Mouse (Mus musculus): ENCODE measurements at regions not wholly inside any gene's neighbourhood (a gene's known extent, or its start where the extent isn't known, plus 50 kb on each side); places are given as distances from the start of the nearest gene placed in this dataset.

- no peak for DNase-seq (ENCODE audit: low spot score)
Measured at GRCm38 (mm10) chr2:106256012-106256411, 252.7 kb upstream of the Dnajc24 start.

DNA sequence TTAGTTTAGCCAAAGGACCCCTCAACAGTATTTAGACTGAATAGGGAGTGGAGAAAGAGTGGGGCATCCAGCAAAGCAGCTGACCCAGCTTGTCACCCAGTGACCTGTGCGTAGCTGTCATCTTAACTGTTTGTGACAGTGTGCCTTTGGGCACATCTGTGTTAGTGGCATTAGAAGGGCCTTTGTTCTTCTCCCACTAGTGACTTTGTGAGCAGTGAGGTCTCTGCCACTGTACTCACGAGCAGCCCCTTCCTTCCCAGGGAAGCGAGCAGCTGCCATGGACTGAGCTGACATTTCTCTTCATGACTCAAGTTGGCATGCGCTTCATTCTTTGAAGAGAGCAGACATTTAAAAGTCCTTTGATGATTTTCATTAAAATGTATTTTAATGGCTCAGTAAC lies 231.0 kb upstream of the Dnajc24 start:
- no peak for DNase-seq (ENCODE audit: low spot score)

DNA sequence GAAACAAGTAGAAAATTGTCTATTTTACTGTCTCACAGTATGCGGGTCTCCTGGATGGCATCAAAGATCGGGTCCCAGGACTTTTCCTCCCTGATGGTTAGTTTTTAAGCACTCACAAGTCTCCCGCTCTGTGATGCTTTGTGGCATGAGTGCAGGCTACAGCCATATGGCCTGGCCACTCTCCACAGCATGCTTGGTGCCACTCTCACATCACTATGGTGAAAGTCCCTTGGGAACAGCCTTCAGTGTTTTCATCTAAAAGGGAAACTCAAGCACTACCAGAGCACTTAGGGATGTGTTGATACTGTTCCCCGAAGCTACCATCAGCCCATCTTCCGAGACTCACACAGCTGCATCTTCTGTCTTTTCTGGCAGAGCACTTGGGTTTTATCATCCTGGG lies 227.8 kb upstream of the Dnajc24 start:
- DNase-seq (ENCODE audit: low spot score), result no peak

- DNase-seq (ENCODE audit: low spot score), result no peak
Measured at GRCm38 (mm10) chr2:106230021-106230420, 226.7 kb upstream of the Dnajc24 start.

DNA sequence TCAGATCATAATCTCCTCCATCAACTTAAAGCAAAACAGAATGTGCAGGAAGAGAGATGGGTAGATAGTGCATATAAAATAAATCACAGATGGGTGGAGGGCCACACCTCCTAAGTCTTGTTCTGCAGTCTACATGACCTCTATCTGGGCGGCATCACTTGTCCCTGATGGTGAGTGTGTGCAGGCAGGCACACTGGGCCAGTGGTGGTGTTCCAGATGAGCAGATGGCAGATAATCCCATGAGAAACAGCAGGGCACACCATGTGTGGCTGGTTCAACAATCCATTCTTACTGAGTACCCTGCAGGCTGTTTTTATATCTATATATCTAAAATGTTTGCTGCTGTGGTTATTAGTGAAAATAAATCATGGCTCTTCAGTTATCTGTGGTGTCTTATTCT lies 224.9 kb upstream of the Dnajc24 start:
- DNase-seq (ENCODE audit: low spot score), result no peak

DNA sequence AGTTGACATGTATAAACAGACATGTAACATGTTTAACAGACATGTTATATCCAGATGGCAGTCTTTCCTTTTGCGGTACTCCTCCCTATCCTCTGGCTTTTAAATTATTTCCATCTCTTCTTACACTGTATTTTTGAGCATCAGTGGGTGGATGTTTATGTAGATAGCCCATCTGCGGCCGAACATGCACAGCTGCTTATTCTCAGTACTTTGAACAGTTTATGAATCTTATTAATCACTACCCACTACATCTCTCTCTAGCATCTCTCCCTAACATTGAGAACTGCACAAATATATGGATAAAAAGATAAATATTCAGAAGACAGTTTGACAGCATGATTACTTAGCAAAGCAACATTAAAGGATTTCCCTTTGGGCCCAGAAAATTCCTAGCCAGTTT lies 212.8 kb upstream of the Dnajc24 start:
- no peak for DNase-seq (ENCODE audit: low spot score)

- no peak for DNase-seq (ENCODE audit: low spot score)
Measured at GRCm38 (mm10) chr2:106213740-106214139, 210.4 kb upstream of the Dnajc24 start.

DNA sequence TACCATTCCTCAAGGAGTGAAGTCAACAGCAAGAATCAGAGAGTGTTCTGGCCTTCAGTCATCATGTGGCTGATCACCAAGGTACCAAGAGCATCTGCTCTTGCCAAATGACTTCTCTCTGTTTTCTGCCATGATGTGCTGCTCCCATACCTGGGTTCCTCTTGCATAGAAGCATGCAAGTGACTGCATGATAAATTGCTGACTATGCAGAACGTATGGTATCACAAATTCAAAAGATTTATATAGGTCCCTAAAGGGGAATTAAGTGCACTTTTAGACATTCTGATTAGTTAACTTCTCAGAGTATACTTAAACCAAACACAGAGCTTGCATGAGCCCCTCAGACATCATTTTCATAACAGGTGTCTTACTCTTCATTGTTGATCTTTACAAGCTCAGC lies 207.4 kb upstream of the Dnajc24 start:
- no peak for DNase-seq (ENCODE audit: low spot score)

DNA sequence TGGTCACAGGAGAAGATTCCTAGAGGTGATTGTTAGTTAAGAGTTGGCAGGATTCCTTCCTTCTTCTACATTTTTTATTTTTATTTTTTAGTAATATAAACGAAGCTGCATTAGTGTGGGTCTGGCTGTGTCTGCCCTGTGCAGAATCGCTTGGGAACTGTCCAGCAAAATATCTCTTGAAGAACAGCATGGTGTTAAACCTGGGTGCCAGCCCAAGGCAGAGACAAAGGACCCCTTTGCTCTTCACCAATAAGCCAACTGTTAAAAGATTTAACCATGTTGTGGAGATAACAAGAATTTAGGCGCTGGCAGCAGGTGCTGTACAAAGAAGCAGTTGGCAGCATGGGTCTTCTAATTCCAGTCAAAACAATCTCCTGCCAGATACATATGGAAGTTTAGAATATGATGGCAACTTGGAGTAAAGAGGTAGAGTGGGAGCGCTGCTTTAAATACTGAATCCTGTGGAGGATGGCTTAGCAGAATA lies 205.5 kb upstream of the Dnajc24 start:
- DNase-seq (ENCODE audit: low spot score), result no peak

DNA sequence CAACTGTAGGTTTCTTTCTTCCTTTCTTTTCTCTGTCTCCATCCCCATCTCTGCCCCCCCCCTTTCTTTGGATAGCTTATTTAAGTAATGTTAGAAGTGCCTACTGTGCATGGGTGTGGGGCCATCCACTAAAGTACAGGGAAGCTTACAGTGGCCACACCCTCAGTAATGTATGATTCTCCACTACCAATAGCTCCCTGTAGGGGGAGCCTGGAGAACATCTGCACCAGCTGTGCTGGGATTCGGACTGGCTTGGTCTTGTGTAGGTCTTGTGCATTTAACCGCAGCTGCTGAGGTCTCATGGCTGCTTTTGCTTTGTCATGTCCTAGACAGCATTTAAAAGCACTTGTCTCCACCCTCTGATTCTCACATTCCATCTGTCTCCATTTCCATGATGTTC lies 196.8 kb upstream of the Dnajc24 start:
- DNase-seq (ENCODE audit: low spot score), result no peak

DNA sequence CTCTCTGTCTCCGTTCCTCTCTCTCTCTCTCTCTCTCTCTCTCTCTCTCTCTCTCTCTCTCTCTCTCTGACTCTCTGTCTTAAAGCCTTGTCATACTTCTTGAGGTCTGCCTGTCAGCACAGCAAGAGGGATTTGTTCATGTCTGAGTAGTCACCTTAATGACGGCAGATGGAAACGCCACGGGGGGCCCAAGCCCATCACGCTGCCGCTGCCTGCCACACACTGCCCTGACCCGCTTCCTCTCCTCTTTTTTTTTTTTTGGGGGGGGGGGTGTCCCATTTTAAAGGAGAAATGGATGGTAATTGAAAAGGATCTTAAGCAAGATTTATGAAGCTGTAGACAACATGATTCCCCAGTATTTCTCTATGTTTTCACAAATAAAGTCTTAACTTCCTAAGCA lies 191.8 kb upstream of the Dnajc24 start:
- no peak for DNase-seq (ENCODE audit: low spot score)

DNA sequence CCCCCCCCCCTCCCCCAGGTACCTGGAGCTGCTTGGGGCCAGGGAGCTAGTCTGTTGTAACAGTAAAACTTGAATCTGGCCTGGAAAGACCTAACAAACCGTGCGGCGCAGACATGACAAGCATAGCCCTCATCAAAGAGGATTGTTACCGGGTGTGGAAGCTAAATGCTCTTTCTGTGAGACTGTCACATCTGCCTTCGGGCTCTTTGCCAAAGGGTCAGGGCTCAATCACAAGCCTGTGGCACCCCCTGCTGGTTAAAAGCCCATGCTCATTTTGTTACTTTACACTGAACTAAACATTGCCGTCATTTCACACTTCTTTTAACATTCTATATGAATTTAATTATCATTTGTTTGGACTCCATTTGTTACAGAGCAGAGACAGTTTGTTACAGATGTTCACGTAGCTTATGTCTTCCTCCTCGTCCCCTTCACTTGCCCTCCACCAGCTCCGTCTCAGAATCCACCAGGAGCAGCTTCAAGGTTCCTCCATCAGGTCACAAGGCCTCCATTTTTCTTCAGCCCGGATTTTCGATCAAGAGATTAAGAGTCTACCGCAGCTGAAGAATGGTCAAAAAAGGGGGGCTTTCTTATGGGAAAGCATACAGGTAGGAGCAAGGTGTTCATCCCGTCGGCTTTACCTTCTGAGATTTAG lies 191.1 kb upstream of the Dnajc24 start:
- peak; percentile 47 for DNase-seq (ENCODE audit: low spot score)

- peak; percentile 2 for DNase-seq (ENCODE audit: low spot score)
Measured at GRCm38 (mm10) chr2:106193889-106194347, 190.6 kb upstream of the Dnajc24 start.

DNA sequence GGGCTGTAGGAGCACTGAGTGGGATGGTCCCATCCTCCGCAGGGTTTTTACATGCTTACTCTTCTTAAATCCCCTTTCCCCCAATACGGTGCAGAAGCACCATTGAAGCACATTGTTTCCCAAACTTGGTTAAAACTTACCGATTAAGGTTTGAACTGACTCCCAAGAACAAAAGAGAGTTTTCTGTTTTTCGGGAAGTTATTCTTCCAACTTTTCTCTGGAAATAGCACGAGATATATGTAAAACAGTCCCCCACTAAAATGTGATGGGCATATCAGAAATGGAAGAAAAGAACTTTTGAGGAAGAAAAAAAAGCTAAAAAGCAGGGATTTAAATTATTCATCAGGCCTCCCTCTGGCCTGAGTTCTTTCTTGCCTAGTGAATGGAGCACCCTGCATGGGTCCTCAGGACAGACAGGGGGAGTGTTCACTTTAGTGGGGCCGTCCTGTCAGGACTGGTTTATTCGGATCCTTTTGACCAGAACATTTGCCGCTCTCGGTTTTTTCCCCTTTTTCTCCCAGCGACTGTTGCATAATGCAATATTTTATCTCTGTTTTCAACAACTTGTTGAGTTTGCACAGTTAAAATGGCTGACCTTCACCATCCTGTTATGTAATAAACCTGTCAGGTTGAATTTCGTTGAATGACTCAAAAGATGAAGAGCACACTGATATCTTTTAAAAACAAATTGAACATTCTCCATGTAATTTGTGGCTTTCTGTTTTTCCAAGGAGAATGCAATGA lies 187.4 kb upstream of the Dnajc24 start:
- DNase-seq (ENCODE audit: low spot score), result no peak

DNA sequence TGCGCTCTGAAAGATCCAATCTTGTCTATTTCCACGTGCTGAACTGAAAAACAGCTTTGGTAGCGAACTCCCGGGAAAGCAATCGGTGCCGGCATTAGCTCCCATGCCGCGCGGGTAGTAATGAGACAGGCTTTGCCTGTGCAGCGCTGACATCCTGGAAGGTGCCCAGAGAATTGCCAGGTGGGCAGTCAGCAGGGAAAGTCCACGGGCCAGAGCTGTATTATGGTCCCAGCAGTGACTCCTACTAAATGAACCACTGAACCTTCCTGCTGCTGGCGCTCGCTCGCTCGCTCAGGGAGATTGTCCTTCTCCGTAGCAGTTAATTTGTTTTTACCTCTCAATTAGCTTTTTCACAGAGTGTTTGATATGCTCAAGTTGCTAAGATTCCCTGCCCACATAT lies 180.3 kb upstream of the Dnajc24 start:
- DNase-seq (ENCODE audit: low spot score), result no peak

DNA sequence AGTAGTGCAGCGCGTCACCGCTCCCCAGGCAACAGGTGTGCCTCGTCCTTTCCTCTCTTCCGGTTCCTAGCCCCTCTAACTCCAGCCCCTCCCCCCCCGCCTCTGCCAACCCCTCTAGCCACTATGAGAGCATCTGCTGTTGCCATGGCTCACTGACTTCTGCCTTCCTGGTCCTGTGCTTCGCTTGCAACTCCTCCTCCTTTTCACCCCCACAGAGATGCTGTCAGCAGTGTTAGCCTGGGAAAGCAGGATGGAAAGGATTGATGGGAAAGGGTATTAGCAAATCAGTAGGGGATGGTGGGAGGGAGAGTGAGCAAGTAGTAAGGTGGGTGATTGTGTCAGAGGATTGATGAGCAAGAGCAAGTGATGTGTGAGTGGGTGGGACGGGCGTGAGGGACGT lies 178.7 kb upstream of the Dnajc24 start:
- no peak for DNase-seq (ENCODE audit: low spot score)

DNA sequence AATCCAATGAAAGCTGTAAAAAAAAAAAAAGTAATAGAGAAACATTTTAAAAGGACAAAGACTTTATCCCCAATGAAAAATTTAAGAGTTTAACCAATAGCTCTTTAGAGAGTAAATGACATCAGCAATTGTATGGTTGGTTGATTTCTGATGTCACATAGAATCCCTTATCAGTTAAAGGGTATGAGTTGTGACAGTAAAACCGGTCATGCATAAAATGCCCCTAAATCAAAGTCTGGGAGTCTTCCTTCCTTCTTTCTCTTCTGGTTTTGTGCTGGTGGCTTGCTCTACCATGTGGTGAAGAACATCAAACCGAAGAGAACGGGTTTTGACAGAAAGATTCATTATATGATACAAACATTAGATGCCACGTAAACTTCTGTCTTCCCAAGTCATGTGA lies 159.3 kb upstream of the Dnajc24 start:
- DNase-seq (ENCODE audit: low spot score), result no peak

GRCm38 (mm10) chr2:106161877-106162276 lies 158.5 kb upstream of the Dnajc24 start:
- DNase-seq (ENCODE audit: low spot score), result no peak

- no peak for DNase-seq (ENCODE audit: low spot score)
Measured at GRCm38 (mm10) chr2:106149701-106150100, 146.4 kb upstream of the Dnajc24 start.

DNA sequence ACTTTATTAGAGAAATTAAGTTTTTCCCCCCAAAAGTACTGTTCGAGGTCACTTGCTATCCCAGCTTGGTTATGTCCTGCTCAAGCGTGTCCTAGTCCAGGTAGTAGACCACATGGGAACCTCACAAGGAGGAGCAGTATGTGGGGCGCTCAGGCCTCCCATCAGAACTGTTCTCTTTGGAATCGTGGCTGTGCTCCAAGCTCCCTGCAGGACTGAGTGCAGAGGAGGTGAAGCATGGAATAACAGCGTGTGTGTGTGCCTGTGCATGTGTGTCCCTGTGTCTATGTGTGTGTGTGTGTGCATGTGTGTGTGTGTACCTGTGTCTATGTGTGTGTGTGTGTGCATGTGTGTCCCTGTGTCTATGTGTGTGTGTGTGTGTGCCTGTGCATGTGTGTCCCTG lies 137.6 kb upstream of the Dnajc24 start:
- DNase-seq (ENCODE audit: low spot score), result no peak

DNA sequence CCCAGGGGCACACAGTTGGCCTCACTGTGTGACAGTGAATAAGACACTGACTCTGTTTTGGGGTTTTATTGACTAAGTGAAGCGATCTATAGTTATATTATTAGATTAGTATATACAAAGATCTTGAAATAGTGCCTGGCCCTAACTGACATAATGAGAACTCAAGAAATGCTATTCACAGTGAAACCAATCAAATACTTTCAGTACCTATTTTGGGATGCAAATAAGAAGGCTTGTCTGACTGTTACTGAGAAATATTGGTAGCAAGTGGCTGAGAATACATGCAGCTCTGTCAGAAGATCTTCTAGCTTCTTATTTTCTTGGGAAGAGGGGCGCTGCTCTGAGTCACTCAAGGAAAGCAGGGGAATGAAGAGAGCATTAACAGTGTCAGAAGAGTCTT lies 97.7 kb upstream of the Dnajc24 start:
- no peak for DNase-seq (ENCODE audit: low spot score)

- DNase-seq (ENCODE audit: low spot score), result no peak
Measured at GRCm38 (mm10) chr2:106086121-106086520, 82.8 kb upstream of the Dnajc24 start.
